Mouse (Mus musculus) lung, adult 2 months (tissue): Measurements from ENCODE around the gene A730061H03Rik. TPM values are rescaled to one million over a fixed set of nuclear protein-coding genes. Genes with fewer than 3 reads are reported as not detected.

Source experiments
- DNase-seq: peaks from one replicate; pipeline ENCODE4 v3.0.0; 2022
- H3K4me1 ChIP-seq: fragments of 200-500 bp; 2 replicates; pipeline ENCODE4 v1.6.1; 2011; ENCODE audit warnings: low read length; ENCODE audit not compliant: control insufficient read depth, insufficient read depth
- H3K4me3 ChIP-seq: fragments of 200-500 bp; replicated peaks from 2 replicates; pipeline ENCODE3; 2011; ENCODE audit warnings: low read depth, mild to moderate bottlenecking, control low read depth, low read length; ENCODE audit errors: extremely low read depth
- CTCF ChIP-seq: fragments of 200-500 bp; IDR thresholded peaks from 2 replicates; pipeline ENCODE4 v1.5.1; 2011; ENCODE audit warnings: mild to moderate bottlenecking, low read length, control low read depth; ENCODE audit not compliant: insufficient read depth
- POLR2A ChIP-seq: fragments of 200-500 bp; IDR thresholded peaks from 2 replicates; pipeline ENCODE4 v1.6.1; 2011; ENCODE audit warnings: low read depth, mild to moderate bottlenecking, control low read depth, low read length, borderline replicate concordance; ENCODE audit errors: extremely low read depth
- WGBS: fragments of 180-500 bp; shearing (Covaris S2); methylation state at CpG from one replicate; pipeline ENCODE4 v1.1.7; 2018; 5-methylcytosine and 5-hydroxymethylcytosine counted together
- polyA plus RNA-seq: library from polyadenylated mRNA; depleted of rRNA; stranded (reverse); fragments of >200 nt; gene quantifications from 2 replicates; pipeline ENCODE4 v1.2.3, GENCODE M21; 2012; rRNA removed

Gene A730061H03Rik
- 0.60 and 1.8 TPM in 2 replicates for polyA plus RNA-seq

GRCm38 (mm10) chr14:55560202-55561073 is at the start of gene A730061H03Rik:
TSS of gene A730061H03Rik (minus strand) at chr14:55560406.
- Histone ChIP-seq H3K4me3 (peak within 1 kb of the TSS; percentile 99), H3K4me1 (peaks cover 10% of the 10 kb centered on the region)
- TF ChIP-seq POLR2A: peak; percentile 92
- TF ChIP-seq CTCF: no peak
- under 1% methylated on average over 51 of the region's 51 CpGs for WGBS
- DNase-seq: peak; percentile 96

- no peak overlapping the region for H3K4me3 ChIP-seq
- peaks cover 9% of the 10 kb centered on the region for H3K4me1 ChIP-seq
- TF ChIP-seq CTCF: no peak
- TF ChIP-seq POLR2A: no peak
- DNase-seq: no peak
- 97% methylated on average over 6 of the region's 6 CpGs for WGBS
Measured at GRCm38 (mm10) chr14:55608339-55608738, 48.1 kb upstream of the A730061H03Rik start.

GRCm38 (mm10) chr14:55605743-55606459 is 45.7 kb upstream of the A730061H03Rik start:
- no peak overlapping the region for H3K4me3 ChIP-seq
- 83% methylated on average over 16 of the region's 16 CpGs for WGBS
- DNase-seq: no peak
- TF ChIP-seq POLR2A (no peak), CTCF (no peak)
- peaks cover 9% of the 10 kb centered on the region for H3K4me1 ChIP-seq

- H3K4me3 ChIP-seq: peak overlapping the region; percentile 78
- peaks cover 9% of the 10 kb centered on the region for H3K4me1 ChIP-seq
- DNase-seq: no peak
- 80% methylated on average over 11 of the region's 11 CpGs for WGBS
- no peak for TF ChIP-seq POLR2A
- TF ChIP-seq CTCF: no peak
Measured at GRCm38 (mm10) chr14:55604823-55605222, 44.6 kb upstream of the A730061H03Rik start.

- peak; percentile 92 for DNase-seq
- Histone ChIP-seq H3K4me1 (peaks cover 9% of the 10 kb centered on the region), H3K4me3 (peak overlapping the region; percentile 78)
- 4% methylated on average over 19 of the region's 19 CpGs for WGBS
- TF ChIP-seq POLR2A (peak; percentile 55; the same call in 1 of the 2 replicates), CTCF (peak; percentile 97)
Measured at GRCm38 (mm10) chr14:55603633-55604576, 43.7 kb upstream of the A730061H03Rik start.

- Histone ChIP-seq H3K4me1 (peaks cover 9% of the 10 kb centered on the region), H3K4me3 (peak within 1 kb of the TSS; percentile 78)
- no peak for DNase-seq
- 67% methylated on average over 7 of the region's 7 CpGs for WGBS
- TF ChIP-seq CTCF (no peak), POLR2A (no peak)
Measured at GRCm38 (mm10) chr14:55603271-55603632, 43.0 kb upstream of the A730061H03Rik start, which contains the start of gene Irf9. TSS of gene Irf9 (plus strand) at chr14:55603571.

- H3K4me1 ChIP-seq: peaks cover 4% of the 10 kb centered on the region
- DNase-seq: no peak
- whole genome bisulfite sequencing: 94% methylated on average over 21 of the region's 21 CpGs
- TF ChIP-seq CTCF: no peak
- TF ChIP-seq POLR2A: no peak
- no peak overlapping the region for H3K4me3 ChIP-seq
Measured at GRCm38 (mm10) chr14:55598521-55599390, 38.5 kb upstream of the A730061H03Rik start.

- no peak for DNase-seq
- H3K4me1 ChIP-seq: peaks cover 14% of the 10 kb centered on the region
- TF ChIP-seq CTCF (no peak), POLR2A (no peak)
- WGBS: 80% methylated on average over 13 of the region's 13 CpGs
- no peak overlapping the region for H3K4me3 ChIP-seq
Measured at GRCm38 (mm10) chr14:55596036-55596690, 36.0 kb upstream of the A730061H03Rik start.
